Mouse (Mus musculus) G1E (cell line): ENCODE data around the gene Map3k19.

Experiments
- CTCF ChIP-seq: IDR thresholded peaks from 2 replicates; pipeline ENCODE4 v1.5.1; 2012; ENCODE audit warnings: low read depth, low read length, inconsistent platforms, mixed read lengths
- POLR2AphosphoS5 ChIP-seq: IDR thresholded peaks from 2 replicates; pipeline ENCODE4 v1.6.1; 2012; ENCODE audit warnings: low read depth, low read length, inconsistent platforms; ENCODE audit not compliant: insufficient replicate concordance

DNA sequence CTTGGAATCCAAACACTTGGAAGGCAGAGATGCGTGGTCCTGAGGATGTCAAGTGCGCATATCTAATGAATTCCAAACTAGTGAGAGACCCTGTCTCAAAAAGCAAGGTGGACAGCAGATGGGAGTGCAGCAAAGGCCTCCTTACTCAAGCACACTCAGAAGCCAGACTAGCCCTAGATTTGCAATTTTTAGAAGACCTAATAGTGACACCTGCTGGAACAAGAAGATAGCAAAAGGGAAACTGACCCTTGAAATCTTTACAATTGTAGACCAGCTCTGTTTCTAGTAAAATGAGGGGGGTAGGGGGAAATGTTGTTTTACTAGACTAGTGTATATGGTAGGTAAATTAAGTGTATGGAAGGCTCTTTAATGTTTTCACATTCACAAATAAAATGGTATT lies 89.4 kb downstream of the Map3k19 start:
- TF ChIP-seq POLR2AphosphoS5 (no peak), CTCF (no peak)
